Mouse (Mus musculus) heart, adult 2 months (tissue): ENCODE data around the gene Slc28a3. TPM values are rescaled to one million over a fixed set of nuclear protein-coding genes. Genes with fewer than 3 reads are reported as not detected.
A peak's percentile ranks its signal among the peaks of the same experiment; 100 is the strongest.

Experiments used
- DNase-seq, 2 experiments: peaks; one replicate each; pipeline ENCODE4 v3.0.0; 2021
- H3K27ac ChIP-seq: fragments of 200-600 bp; 2 replicates; pipeline ENCODE4 v1.8.1; 2022
- H3K27me3 ChIP-seq: fragments of 200-500 bp; 2 replicates; pipeline ENCODE4 v1.6.1; 2012; ENCODE audit warnings: mild to moderate bottlenecking, low read length, inconsistent platforms, mixed read lengths; ENCODE audit not compliant: control insufficient read depth, insufficient read depth
- H3K36me3 ChIP-seq: fragments of 200-500 bp; 2 replicates; pipeline ENCODE4 v1.6.1; 2012; ENCODE audit warnings: low read length, inconsistent platforms; ENCODE audit not compliant: control insufficient read depth, insufficient read depth
- H3K4me1 ChIP-seq: fragments of 200-500 bp; 2 replicates; pipeline ENCODE4 v1.6.1; 2011; ENCODE audit warnings: low read length; ENCODE audit not compliant: control insufficient read depth, insufficient read depth
- H3K4me3 ChIP-seq: fragments of 200-600 bp; 2 replicates; pipeline ENCODE4 v1.8.1; 2022
- H3K79me2 ChIP-seq: fragments of 200-500 bp; replicated peaks from 2 replicates; pipeline ENCODE4 v1.6.1; 2012; ENCODE audit warnings: mild to moderate bottlenecking, inconsistent platforms, low read length, moderate library complexity, mixed read lengths; ENCODE audit not compliant: control insufficient read depth, insufficient read depth
- H3K9ac ChIP-seq: fragments of 200-500 bp; 2 replicates; pipeline ENCODE4 v1.6.1; 2012; ENCODE audit warnings: low read depth, mild to moderate bottlenecking, control low read depth, inconsistent platforms, low read length, mixed read lengths
- CTCF ChIP-seq: fragments of 200-600 bp; IDR thresholded peaks from 2 replicates; pipeline ENCODE4 v1.8.1; 2022; ENCODE audit warnings: antibody characterized with exemption, mild to moderate bottlenecking, moderate library complexity
- EP300 ChIP-seq: fragments of 200-500 bp; IDR thresholded peaks from 2 replicates; pipeline ENCODE4 v1.6.1; 2011; ENCODE audit warnings: low read depth, low read length, control low read depth; ENCODE audit not compliant: insufficient read depth
- POLR2A ChIP-seq: fragments of 200-500 bp; IDR thresholded peaks from 2 replicates; pipeline ENCODE4 v1.6.1; 2011; ENCODE audit warnings: mild to moderate bottlenecking, low read depth, low read length, control low read depth; ENCODE audit not compliant: insufficient read depth
- WGBS: fragments of 180-500 bp; shearing (Covaris S2); methylation state at CpG from one replicate; pipeline ENCODE4 v1.1.7; 2018; 5-methylcytosine and 5-hydroxymethylcytosine counted together
- intact Hi-C: fragments of 180-260 bp; cut with DNase I; formaldehyde crosslinking; loops from one replicate; pipeline ENCODE4 v1.15.1; 2025
- long read RNA-seq: library from polyadenylated mRNA; stranded (forward); transcript quantifications from one replicate; pipeline ENCODE4 v2.0.0, GENCODE M21; 2021
- polyA plus RNA-seq: library from polyadenylated mRNA; depleted of rRNA; stranded (reverse); fragments of >200 nt; gene quantifications from 2 replicates; pipeline ENCODE4 v1.2.3, GENCODE M21; 2012; rRNA removed
- total RNA-seq, 2 experiments: library from RNA; stranded (reverse); gene quantifications; 2 replicates each; pipeline ENCODE4 v1.2.3; 2021

The Slc28a3 gene
- total RNA-seq, result not detected
- polyA plus RNA-seq, result 0.12 TPM in 1 of 2 replicates, not detected in the other
- long read RNA-seq, result 0 reads

DNA sequence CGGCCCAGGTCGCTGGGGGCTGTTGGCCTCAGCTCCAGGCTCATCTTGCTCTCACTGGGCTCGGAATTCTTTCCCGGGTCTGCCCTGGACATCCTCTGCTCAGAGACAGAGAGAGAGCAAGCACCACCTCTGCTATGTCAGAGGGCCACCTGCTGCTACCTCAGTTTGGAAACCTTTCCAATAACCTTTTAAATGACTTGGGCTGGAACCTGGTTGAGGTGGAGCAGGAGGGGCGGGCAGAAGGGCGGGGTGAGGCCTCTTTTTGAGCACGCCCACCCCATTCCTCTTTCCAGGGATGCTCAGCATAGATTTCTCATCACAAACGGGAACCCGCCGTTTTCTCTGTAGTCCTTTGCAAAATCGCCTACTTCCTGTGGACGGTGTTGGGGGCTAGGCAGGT is at the start of gene Slc28a3:
Slc28a3 (minus strand) TSS at position 162 of the 400 bp plus-strand sequence.
- no peaks in the 10 kb centered on the region for H3K36me3 ChIP-seq
- WGBS, result 22% methylated on average over 12 of the region's 12 CpGs
- TF ChIP-seq CTCF, result no peak
- TF ChIP-seq POLR2A, result no peak
- TF ChIP-seq EP300, result no peak

DNA sequence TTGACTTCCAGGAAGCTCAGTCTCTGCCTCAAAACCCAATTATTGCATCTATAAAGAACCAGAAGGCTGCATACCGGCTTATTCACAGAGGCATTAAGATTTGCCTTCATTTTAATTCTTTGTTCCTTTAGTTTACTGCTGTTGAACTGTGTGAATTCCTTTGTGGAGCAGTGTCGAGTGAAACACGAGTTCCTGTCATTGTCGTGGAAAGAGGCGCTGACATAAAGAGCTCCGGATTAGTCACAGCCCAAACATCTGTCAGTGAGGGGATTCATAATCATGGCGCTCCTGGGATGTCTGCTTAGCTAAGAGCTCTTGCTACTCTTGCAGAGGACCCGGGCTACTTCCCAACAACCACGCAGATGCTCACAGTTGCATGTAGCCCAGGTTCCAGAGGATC is 47.3 kb upstream of the Slc28a3 start:
- Histone ChIP-seq H3K79me2 (no peaks in the 10 kb centered on the region), H3K27ac (no peak overlapping the region), H3K4me1 (no peaks in the 10 kb centered on the region), H3K36me3 (no peaks in the 10 kb centered on the region), H3K9ac (no peak overlapping the region), H3K27me3 (no peaks in the 10 kb centered on the region), H3K4me3 (no peak overlapping the region)
- DNase-seq, result no peak
- WGBS, result 18% methylated on average over 9 of the region's 9 CpGs
- intact Hi-C loops, result no loop called here
- TF ChIP-seq POLR2A (no peak), CTCF (no peak), EP300 (no peak)

More for the DNA sequence above, at the start of gene Slc28a3:
- no peaks in the 10 kb centered on the region; the same call in none of the 2 replicates for H3K27me3 ChIP-seq
- H3K79me2 ChIP-seq, result no peaks in the 10 kb centered on the region
- H3K27ac ChIP-seq, result no peak within 1 kb of the TSS
- H3K9ac ChIP-seq, result no peak within 1 kb of the TSS
- intact Hi-C loops, result no loop called here
- H3K4me3 ChIP-seq, result no peak within 1 kb of the TSS
- DNase-seq, result no peak
- H3K4me1 ChIP-seq, result no peaks in the 10 kb centered on the region

DNA sequence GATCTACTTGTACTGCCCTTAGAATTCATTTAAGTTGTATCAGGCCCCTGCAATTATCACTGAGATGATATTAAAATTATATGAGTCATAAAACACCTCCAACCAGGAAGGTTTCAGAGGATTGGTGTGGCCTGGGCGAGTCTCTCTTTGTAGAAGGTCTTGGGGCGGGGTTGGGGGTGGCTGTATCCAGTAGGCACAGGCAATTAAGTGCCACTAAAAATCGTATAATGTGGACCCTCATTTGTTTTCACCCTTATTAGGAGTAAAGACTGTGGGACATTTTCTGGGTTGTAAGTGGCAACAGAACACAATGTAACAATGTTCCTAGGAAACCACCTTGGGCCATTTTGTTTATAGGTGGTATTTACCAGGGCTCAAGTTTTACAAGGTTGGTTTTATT is 46.2 kb upstream of the Slc28a3 start:
- WGBS, result 81% methylated on average over 3 of the region's 3 CpGs
- Histone ChIP-seq H3K27me3 (no peaks in the 10 kb centered on the region), H3K27ac (no peak overlapping the region), H3K36me3 (no peaks in the 10 kb centered on the region), H3K4me3 (no peak overlapping the region), H3K4me1 (no peaks in the 10 kb centered on the region), H3K9ac (no peak overlapping the region), H3K79me2 (no peaks in the 10 kb centered on the region)
- DNase-seq, result no peak
- TF ChIP-seq POLR2A (no peak), EP300 (no peak), CTCF (no peak)
- intact Hi-C loops, result no loop called here

DNA sequence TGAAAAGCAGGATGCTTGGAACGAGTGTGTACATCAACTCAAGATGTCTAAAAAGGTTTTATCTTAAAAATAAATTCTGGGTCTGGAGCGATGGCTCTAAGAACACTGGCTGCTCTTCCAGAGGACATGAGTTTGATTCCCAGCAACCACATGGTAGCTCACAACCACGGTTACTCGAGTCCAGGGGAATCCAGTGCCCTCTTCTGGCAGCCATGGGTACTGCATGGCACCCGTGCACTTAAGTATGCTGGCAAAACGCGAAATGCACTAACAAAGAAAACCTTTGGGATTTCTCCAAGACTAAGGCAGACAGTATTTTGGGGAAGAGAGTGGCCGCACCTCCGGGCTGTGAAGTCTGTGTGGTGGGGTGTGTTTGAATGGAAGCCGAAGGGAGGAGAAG is 44.9 kb upstream of the Slc28a3 start:
- Histone ChIP-seq H3K27ac (no peak overlapping the region), H3K79me2 (no peaks in the 10 kb centered on the region), H3K4me1 (no peaks in the 10 kb centered on the region), H3K36me3 (no peaks in the 10 kb centered on the region), H3K27me3 (no peaks in the 10 kb centered on the region), H3K9ac (no peak overlapping the region), H3K4me3 (no peak overlapping the region)
- no peak for DNase-seq
- WGBS, result 72% methylated on average over 10 of the region's 10 CpGs
- TF ChIP-seq CTCF (peak; percentile 55), POLR2A (no peak)
- intact Hi-C loops, result no loop called here

DNA sequence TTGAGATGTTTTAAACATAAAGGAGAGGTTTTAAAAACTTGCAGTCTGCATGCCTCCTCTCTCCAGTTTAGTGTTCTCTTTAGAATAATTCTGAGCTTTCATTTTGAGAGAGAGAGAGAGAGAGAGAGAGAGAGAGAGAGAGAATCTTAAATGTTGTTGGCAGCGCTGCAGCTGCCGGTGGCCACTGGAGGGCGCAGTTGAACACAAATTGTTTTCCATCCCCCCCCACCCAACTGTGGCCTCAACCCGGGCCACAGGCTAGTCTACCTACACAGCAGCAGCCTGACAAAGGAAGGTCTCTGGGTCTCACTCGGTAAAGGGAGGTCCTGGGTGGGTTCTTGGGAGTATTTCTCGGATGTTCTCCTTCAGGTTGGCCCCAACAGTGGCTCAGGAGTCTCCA is 29.7 kb upstream of the Slc28a3 start:
- Histone ChIP-seq H3K27me3 (no peaks in the 10 kb centered on the region), H3K4me3 (no peak overlapping the region), H3K36me3 (no peaks in the 10 kb centered on the region), H3K79me2 (no peaks in the 10 kb centered on the region), H3K4me1 (no peaks in the 10 kb centered on the region), H3K27ac (no peak overlapping the region), H3K9ac (no peak overlapping the region)
- DNase-seq, result peak in 1 of 2 experiments; percentile 44
- intact Hi-C loops, result no loop called here
- 11% methylated on average over 6 of the region's 6 CpGs for WGBS
- peak; percentile 70 for TF ChIP-seq CTCF
- no peak for TF ChIP-seq EP300
- no peak for TF ChIP-seq POLR2A

DNA sequence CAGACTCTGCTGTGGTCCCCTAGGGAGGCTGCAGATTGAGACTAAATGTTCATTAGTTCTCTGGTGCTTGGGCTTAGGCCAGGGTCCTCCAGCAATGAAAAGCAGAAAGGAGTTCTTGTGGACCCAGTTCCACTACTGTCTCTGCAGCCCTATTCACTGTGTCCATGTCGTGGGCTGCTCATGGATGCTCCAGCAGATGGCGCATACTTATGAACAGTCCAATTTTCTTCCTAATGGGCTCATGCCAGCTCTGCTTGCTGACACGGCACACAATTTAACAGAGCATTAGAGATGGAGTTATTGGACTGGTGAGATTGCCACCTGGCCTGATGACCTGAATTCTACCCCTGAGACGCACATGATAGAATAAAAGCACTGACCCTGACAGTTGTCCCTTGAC is 28.3 kb upstream of the Slc28a3 start:
- no peak for DNase-seq
- Histone ChIP-seq H3K27ac (no peak overlapping the region), H3K4me1 (no peaks in the 10 kb centered on the region), H3K4me3 (no peak overlapping the region), H3K36me3 (no peaks in the 10 kb centered on the region), H3K9ac (no peak overlapping the region), H3K79me2 (no peaks in the 10 kb centered on the region), H3K27me3 (no peaks in the 10 kb centered on the region)
- no peak for TF ChIP-seq EP300
- no peak for TF ChIP-seq POLR2A
- peak; percentile 64 for TF ChIP-seq CTCF
- intact Hi-C loops, result loop anchor here (5.0 to 10.0 kb wide), 4 partner anchors 726 to 1203 kb away; no protein-coding TSS in a partner anchor
- WGBS, result 45% methylated on average over 4 of the region's 4 CpGs
